Mouse (Mus musculus) CD8-positive naive resting alpha-beta T cell, adult 2 months (primary cell): ENCODE results near the gene Trp53bp1.
A peak's percentile ranks its signal among the peaks of the same experiment; 100 is the strongest.

Source experiments
- DNase-seq, 2 experiments: peaks; one replicate each; pipeline ENCODE4 v3.0.0; 2022; ENCODE audit warnings: low read depth in 2 of 2, low spot score in 2 of 2

The Trp53bp1 gene

DNA sequence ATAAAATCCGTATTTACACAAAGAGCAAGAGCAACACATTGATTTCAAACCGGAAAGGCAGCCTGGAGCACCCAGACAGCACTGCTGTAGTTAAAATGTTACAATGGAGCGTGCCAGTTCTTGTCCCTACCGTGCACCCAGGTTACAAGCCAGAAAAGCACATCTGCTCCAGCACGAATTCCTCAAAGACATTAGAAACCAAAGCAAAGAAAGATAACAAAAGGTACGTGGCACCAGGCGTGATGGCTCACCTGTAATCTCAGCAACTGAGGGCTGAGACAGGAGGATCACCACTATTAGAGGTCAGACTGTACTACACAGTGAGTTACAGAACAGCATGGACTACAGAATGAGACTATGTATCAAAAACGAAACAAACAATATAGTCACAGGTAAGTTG, 2.8 kb downstream of the Trp53bp1 start:
- no peak for DNase-seq

DNA sequence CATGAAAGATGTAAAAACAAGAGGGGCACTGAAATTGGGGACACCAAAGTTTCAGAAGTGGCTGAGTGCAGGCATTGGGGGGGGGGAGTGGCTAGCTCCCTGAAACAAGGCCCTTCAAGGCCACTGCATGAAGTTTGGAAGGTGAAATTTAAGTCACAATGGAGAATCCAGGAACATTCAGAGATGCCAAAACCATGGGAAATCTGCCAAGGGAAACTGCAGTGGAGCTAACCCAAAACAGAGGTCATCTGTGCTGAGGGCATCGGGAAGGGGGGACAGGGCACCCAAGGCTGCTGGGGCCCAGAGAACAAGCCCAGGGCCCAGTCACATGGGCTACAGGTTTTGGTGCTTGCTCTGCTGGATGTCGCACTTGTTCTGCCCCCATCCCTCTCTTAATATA, 21.4 kb downstream of the Trp53bp1 start:
- no peak for DNase-seq

GRCm38 (mm10) chr2:121244099-121244498, 27.1 kb downstream of the Trp53bp1 start:
- no peak for DNase-seq

DNA sequence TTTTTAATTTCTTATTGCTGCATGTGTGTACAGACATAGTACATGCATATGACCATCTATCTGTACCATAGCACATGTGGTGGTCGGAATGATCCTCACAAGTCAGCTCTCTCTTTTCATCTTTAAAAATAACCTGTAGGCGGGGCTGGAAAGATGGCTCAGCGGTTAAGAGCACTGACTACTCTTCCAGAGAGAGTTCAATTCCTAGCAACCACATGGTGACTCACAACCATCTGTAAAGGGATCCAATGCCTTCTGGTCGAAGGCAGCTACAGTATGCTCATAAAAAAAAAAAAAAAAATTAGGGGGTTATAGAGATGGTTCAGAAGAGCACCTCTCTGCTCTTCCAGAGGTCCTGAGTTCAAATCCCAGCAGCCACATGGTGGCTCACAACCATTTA, 31.8 kb downstream of the Trp53bp1 start:
- DNase-seq = no peak

- no peak for DNase-seq
Observed at GRCm38 (mm10) chr2:121235460-121236072, 35.6 kb downstream of the Trp53bp1 start.

- no peak for DNase-seq
Observed at GRCm38 (mm10) chr2:121228135-121228534, 43.1 kb downstream of the Trp53bp1 start.

- DNase-seq = no peak
Observed at GRCm38 (mm10) chr2:121223010-121223409, 48.2 kb downstream of the Trp53bp1 start.

GRCm38 (mm10) chr2:121219994-121220393, 51.2 kb downstream of the Trp53bp1 start:
- DNase-seq = no peak

GRCm38 (mm10) chr2:121219177-121219576, 52.0 kb downstream of the Trp53bp1 start:
- no peak for DNase-seq

DNA sequence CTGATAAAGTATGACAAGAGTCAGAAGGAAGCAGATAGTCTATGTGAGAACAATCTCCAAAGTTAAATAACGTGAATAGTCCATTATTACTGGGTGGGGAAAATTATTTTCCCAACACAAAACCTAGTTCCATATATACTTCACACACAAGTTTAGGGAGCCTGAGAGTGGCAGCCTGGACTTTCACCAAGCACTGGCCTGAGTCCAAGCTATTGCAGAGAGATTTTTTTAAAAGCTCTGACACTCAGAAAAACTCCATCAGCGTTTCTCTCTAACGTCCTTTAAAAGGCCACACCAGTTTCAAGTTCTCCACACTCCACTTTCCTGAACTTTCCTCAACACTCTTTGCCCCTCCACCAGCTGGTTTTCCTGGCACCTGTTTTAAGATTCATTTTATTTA, 56.7 kb downstream of the Trp53bp1 start:
- DNase-seq = no peak

GRCm38 (mm10) chr2:121206541-121206940, 64.7 kb downstream of the Trp53bp1 start:
- no peak for DNase-seq

- no peak for DNase-seq
Observed at GRCm38 (mm10) chr2:121204276-121204675, 66.9 kb downstream of the Trp53bp1 start.

GRCm38 (mm10) chr2:121195466-121195865, 75.7 kb downstream of the Trp53bp1 start:
- no peak for DNase-seq

GRCm38 (mm10) chr2:121188530-121188929, 82.7 kb downstream of the Trp53bp1 start:
- no peak for DNase-seq

- DNase-seq = no peak
Observed at GRCm38 (mm10) chr2:121184142-121184541, 87.1 kb downstream of the Trp53bp1 start.

- no peak for DNase-seq
Observed at GRCm38 (mm10) chr2:121183431-121183830, 87.8 kb downstream of the Trp53bp1 start.

- no peak for DNase-seq
Observed at GRCm38 (mm10) chr2:121178828-121179479, 92.3 kb downstream of the Trp53bp1 start.

DNA sequence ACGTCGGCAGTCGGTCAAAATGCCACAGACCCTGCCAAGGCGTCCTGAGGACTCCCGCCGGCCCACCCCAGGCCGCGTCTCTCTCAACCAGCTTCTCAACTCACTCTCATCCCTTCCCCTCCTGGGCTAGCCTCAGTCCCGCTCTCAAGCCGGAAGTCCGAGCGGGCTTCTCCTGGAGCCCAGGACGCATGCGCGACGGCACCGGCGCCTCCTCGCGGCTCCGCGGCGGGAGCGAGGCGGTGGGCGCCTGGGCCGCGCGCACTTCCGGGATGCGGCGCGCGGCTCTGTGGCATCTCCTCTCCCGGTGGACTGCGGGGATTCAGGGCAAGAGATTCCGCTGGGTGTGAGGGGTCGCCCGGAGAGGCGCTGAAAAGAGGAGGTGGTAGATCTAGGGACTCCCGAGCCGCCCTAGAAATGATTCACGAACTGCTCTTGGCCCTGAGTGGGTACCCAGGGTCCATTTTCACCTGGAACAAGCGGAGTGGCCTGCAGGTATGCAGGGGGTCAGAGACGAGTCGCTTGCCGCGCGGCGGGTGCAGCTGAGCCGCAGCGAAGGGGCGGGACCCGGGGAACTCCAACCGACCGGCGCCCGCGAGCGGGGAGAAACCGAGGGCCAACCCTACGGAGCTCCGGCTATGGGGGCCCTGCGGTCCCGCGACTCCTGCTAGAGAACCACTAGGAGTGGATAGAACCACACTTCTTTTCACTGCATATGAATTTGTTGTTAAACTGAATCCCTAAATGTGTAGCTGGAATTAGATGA, 100.0 kb downstream of the Trp53bp1 start, which contains the start of gene Zscan29:
TSS of gene Zscan29 (minus strand) at position 146 of the 763 bp plus-strand sequence.
- DNase-seq = peak; percentile 81

- peak in 1 of 2 experiments; percentile 33 for DNase-seq
Observed at GRCm38 (mm10) chr2:121170481-121170971, 100.7 kb downstream of the Trp53bp1 start, which contains the start of gene Tubgcp4. Tubgcp4 (plus strand) TSS chr2:121170654.

DNA sequence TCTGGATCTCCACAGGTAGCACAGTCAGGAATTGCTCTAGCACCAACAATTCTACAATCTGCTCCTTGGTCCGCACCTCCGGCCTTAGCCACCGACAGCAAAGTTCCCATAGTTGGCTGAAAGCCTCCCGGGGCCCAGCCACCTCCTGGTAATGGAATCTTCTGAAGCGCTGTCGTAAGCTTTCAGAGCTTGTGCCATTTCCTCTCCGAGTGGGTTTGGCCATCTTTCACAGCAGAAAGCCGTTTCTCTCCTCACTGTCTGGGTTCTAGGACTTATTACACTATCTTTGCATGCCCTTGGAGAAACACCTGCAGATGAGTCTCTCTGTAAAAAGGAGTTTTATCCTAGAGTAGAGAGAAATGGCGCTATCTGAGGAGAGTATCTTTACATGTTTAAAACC, 101.3 kb downstream of the Trp53bp1 start:
- DNase-seq = peak in 1 of 2 experiments; percentile 2

DNA sequence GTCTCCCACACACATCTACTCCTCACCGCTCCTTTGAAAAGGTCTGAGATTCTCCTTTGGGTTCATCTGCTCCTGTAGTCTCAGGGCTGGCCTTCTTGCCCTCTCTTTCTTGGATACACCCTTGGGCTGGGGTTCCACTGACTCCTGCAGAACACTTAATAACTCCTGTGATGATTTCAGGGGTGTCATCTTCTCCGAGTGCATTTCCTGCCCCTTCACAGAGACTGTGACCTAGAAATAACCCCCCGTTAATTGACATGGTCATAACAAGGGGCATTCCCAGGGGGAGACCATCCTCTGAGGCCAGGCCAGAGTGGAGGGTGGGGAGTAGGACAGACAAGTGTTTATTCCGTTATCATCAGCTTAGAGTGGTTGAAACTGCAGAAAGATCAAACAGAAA, 102.0 kb downstream of the Trp53bp1 start:
- no peak for DNase-seq

DNA sequence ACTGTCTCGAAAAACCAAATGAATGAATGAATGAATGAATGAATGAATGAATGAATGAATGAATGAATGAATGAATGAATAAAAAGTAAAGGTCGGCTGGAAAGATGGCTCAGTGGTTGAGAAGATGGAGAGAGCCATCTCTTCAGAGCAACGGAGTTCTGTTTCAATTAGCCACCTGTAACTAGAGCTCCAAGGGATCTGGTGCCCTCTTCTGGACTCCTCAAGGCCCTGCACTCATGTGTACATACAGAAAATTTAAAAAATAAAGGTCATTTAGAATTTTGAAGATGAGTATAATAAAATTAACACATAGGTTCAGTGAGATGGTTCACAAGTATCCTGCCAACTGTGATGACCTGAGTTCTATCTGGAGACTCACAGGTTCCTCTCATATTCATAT, 118.1 kb downstream of the Trp53bp1 start:
- DNase-seq = no peak
